Mouse (Mus musculus): ENCODE results near the gene Podnl1. TPM values are rescaled to one million over a fixed set of nuclear protein-coding genes. Genes with fewer than 3 reads are reported as not detected.
A peak's percentile ranks its signal among the peaks of the same experiment; 100 is the strongest.

Podnl1 gene
- polyA plus RNA-seq (2016; fragmentation: Nextera tagmentation; extraction: Ambion mirVana), result 0.28 and 0.37 TPM in 2 replicates

- Histone ChIP-seq H3K4me1 (no peaks in the 10 kb centered on the region), H3K4me3 (no peak within 1 kb of the TSS), H3K9me3 (no peaks in the 10 kb centered on the region), H3K9ac (no peak within 1 kb of the TSS), H3K27me3 (replicated peaks) (0 out of 2 replicates have a peak, but pooled peaks cover 2% of the 10 kb centered on the region), H3K27ac (no peak within 1 kb of the TSS), H3K4me2 (replicated peaks) (no peak within 1 kb of the TSS), H3K36me3 (no peaks in the 10 kb centered on the region)
- ATAC-seq (ENCODE audit: low FRiP score, low read depth), result no peak
- WGBS, result 71% methylated on average over 9 of the region's 9 CpGs
These were observed at the start of gene Podnl1 for GRCm38 (mm10) chr8:84125656-84126055. Podnl1 (plus strand) TSS chr8:84125989.

DNA sequence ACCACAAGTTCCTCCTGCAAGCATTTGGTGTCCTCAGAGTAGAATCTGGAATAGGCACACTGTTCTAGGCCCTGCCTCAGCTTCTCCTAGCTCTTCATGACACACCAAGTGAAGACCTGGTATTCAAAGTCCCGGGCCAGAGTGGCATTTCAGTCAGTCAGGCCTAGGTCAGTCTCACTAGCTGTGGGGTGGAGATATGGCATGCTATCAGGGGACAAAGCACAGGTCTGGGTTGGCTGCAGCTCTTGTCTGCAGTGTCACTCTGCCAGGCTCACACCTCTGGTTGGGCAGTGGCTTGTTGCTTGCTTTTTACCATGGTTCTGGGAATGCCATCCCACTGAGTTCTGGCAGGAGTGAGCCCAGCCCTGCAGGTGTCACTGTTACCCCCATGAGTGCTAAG is 49.4 kb upstream of the Podnl1 start:
- no peak overlapping the region for H3K4me2 ChIP-seq (replicated peaks)
- no peak for ATAC-seq (ENCODE audit: low FRiP score, low read depth)
- H3K9ac ChIP-seq, result no peak overlapping the region
- no peaks in the 10 kb centered on the region for H3K9me3 ChIP-seq
- WGBS, result 84% methylated on average over 1 of the region's 1 CpGs
- no peak overlapping the region for H3K4me3 ChIP-seq
- H3K27me3 ChIP-seq (replicated peaks), result no peaks in the 10 kb centered on the region
- H3K27ac ChIP-seq, result no peak overlapping the region
- H3K4me1 ChIP-seq, result peaks cover 26% of the 10 kb centered on the region
- H3K36me3 ChIP-seq, result peaks cover 41% of the 10 kb centered on the region

GRCm38 (mm10) chr8:84076849-84077248 is 48.9 kb upstream of the Podnl1 start:
- Histone ChIP-seq H3K27me3 (replicated peaks) (no peaks in the 10 kb centered on the region), H3K9me3 (no peaks in the 10 kb centered on the region), H3K4me3 (no peak overlapping the region), H3K4me1 (peaks cover 21% of the 10 kb centered on the region), H3K9ac (no peak overlapping the region), H3K4me2 (replicated peaks) (no peak overlapping the region), H3K27ac (no peak overlapping the region), H3K36me3 (peaks cover 41% of the 10 kb centered on the region)
- 80% methylated on average over 3 of the region's 3 CpGs for WGBS
- ATAC-seq (ENCODE audit: low FRiP score, low read depth), result no peak

DNA sequence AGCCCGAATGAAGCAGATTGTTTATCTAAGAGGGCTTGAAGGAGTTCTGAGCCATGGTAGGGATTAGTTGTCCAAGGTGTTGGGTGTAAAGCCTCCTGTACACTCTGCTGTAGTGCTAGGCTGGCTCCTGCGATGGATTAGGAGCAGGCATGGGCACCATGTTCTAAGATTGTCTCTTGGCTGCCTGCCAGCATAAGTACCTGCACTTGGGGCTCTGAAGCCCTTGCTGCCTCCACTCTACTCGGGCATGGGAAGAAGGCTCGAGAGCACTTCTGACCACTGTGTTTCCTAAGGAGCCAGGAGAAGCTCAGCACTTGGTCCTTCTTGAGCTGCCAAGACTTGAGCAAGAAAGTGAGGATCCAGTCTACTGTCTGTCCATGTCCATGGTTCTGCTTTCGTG is 46.6 kb upstream of the Podnl1 start:
- 94% methylated on average over 5 of the region's 5 CpGs for WGBS
- H3K27ac ChIP-seq, result no peak overlapping the region
- H3K4me3 ChIP-seq, result no peak overlapping the region
- peaks cover 63% of the 10 kb centered on the region for H3K36me3 ChIP-seq
- no peaks in the 10 kb centered on the region for H3K27me3 ChIP-seq (replicated peaks)
- H3K4me1 ChIP-seq, result peaks cover 2% of the 10 kb centered on the region; the same call in 1 of the 2 replicates
- no peak for ATAC-seq (ENCODE audit: low FRiP score, low read depth)
- H3K9ac ChIP-seq, result no peak overlapping the region
- no peaks in the 10 kb centered on the region for H3K9me3 ChIP-seq
- no peak overlapping the region for H3K4me2 ChIP-seq (replicated peaks)

- H3K27ac ChIP-seq, result no peak overlapping the region
- no peaks in the 10 kb centered on the region for H3K9me3 ChIP-seq
- peaks cover 75% of the 10 kb centered on the region for H3K36me3 ChIP-seq
- H3K4me2 ChIP-seq (replicated peaks), result no peak overlapping the region
- H3K27me3 ChIP-seq (replicated peaks), result no peaks in the 10 kb centered on the region
- WGBS, result 26% methylated on average over 8 of the region's 8 CpGs
- no peak overlapping the region for H3K4me3 ChIP-seq
- peaks cover 9% of the 10 kb centered on the region for H3K4me1 ChIP-seq
- H3K9ac ChIP-seq, result no peak overlapping the region
- ATAC-seq (ENCODE audit: low FRiP score, low read depth), result no peak; the same call in 1 of the 2 replicates
These were observed 42.0 kb upstream of the Podnl1 start for GRCm38 (mm10) chr8:84083829-84084241.

DNA sequence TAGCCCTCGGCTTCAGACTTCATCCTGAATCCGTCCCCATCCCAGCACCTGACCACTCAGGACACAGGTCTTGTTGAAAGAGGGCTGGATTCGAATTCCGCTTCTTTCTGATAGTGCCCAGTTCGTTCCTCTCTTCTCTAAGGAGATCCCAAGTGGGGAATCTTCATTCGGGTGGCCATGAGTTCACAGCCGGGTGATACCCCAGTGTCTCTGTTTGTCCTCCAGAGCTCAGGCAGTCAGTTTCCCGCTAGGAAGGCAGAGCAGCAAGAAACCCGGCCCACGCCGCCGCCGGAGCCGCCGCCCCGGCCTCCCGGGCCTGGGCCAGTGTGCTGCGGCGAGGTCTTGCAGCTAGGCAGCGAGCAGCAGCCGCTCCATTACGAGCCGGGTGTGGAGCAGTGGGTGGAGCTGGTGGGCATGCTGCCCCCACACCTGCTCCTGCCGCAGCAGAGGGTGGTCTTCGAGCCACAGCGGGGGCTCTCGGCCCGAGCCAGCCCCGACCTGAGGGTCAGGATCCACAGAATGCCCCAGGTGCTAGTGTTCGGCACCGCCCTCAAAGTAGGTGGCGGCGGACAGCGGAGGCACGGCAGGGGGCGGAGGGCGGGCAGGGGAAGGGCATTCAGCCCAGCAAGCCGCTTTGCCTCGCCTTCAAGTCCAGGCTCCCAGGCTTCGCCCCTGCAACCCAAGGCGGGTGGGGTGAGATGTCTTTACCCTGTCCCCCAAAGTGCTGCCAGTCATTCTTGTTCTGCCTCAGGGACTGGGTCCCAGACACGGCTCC is 41.3 kb upstream of the Podnl1 start:
- Histone ChIP-seq H3K4me2 (replicated peaks) (peak overlapping the region; percentile 31; the same call in 1 of the 2 replicates), H3K9me3 (no peaks in the 10 kb centered on the region), H3K27ac (no peak overlapping the region), H3K4me3 (no peak overlapping the region), H3K27me3 (replicated peaks) (no peaks in the 10 kb centered on the region), H3K36me3 (peaks cover 77% of the 10 kb centered on the region), H3K4me1 (peaks cover 9% of the 10 kb centered on the region), H3K9ac (peak overlapping the region; percentile 42; the same call in 1 of the 2 replicates)
- ATAC-seq (ENCODE audit: low FRiP score, low read depth), result 0 out of 2 replicates have a peak, but pooled peaks have one; percentile 43
- WGBS, result 34% methylated on average over 42 of the region's 42 CpGs

- Histone ChIP-seq H3K4me2 (replicated peaks) (no peak overlapping the region), H3K9ac (no peak overlapping the region), H3K9me3 (no peaks in the 10 kb centered on the region), H3K27me3 (replicated peaks) (no peaks in the 10 kb centered on the region), H3K36me3 (peaks cover 84% of the 10 kb centered on the region), H3K4me3 (no peak overlapping the region), H3K4me1 (peaks cover 9% of the 10 kb centered on the region), H3K27ac (no peak overlapping the region)
- 89% methylated on average over 7 of the region's 7 CpGs for WGBS
- ATAC-seq (ENCODE audit: low FRiP score, low read depth), result no peak
These were observed 38.6 kb upstream of the Podnl1 start for GRCm38 (mm10) chr8:84087156-84087555.

- no peak overlapping the region for H3K4me3 ChIP-seq
- H3K9ac ChIP-seq, result no peak overlapping the region
- no peak overlapping the region for H3K27ac ChIP-seq
- peaks cover 84% of the 10 kb centered on the region for H3K36me3 ChIP-seq
- whole genome bisulfite sequencing, result 94% methylated on average over 14 of the region's 14 CpGs
- no peaks in the 10 kb centered on the region for H3K27me3 ChIP-seq (replicated peaks)
- H3K4me2 ChIP-seq (replicated peaks), result no peak overlapping the region
- H3K4me1 ChIP-seq, result peaks cover 9% of the 10 kb centered on the region
- no peak for ATAC-seq (ENCODE audit: low FRiP score, low read depth)
- no peaks in the 10 kb centered on the region for H3K9me3 ChIP-seq
These were observed 38.0 kb upstream of the Podnl1 start for GRCm38 (mm10) chr8:84087821-84088220.

DNA sequence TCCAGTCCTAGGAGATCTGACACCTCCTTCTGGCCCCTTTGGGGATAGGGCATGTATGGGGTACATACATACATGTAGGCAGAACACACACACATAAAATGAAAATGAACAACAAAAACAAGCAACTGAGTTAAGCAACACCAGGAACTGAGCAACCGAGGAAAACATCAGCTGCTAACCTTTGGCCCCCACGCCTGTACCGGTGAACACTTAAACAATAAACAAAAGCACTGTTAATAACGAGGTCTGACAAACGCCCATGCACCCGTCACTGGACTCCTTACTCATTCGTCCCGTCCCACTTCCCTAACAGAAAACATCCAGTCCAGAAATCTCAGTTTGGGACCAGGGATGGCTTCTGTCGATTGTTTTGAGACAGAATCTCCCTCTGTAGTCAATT is 36.5 kb upstream of the Podnl1 start:
- 87% methylated on average over 9 of the region's 9 CpGs for WGBS
- no peak overlapping the region for H3K4me2 ChIP-seq (replicated peaks)
- no peak for ATAC-seq (ENCODE audit: low FRiP score, low read depth)
- no peaks in the 10 kb centered on the region for H3K9me3 ChIP-seq
- no peak overlapping the region for H3K27ac ChIP-seq
- no peak overlapping the region for H3K9ac ChIP-seq
- H3K4me1 ChIP-seq, result peaks cover 6% of the 10 kb centered on the region
- peaks cover 85% of the 10 kb centered on the region for H3K36me3 ChIP-seq
- H3K4me3 ChIP-seq, result no peak overlapping the region
- H3K27me3 ChIP-seq (replicated peaks), result no peaks in the 10 kb centered on the region

DNA sequence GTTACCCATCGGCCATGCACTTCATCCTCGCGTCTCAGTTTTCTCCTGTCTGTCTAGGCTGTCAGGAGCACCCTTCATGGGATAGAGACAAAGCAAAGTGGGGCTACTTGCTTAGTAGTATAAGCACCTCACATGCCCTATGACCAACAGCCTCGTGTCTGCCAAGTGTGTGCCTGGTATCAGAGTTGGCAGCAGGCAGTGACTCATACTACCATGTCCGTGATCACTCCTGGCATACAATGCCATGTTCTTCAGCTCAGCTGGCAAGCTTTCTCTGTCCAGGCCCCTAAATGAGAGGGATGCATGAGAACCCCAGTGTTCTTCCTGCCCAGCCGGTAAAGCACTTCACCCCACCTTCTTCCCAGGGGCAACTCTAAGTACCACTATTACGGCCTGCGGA is 35.2 kb upstream of the Podnl1 start:
- H3K36me3 ChIP-seq, result peaks cover 94% of the 10 kb centered on the region
- 88% methylated on average over 8 of the region's 8 CpGs for WGBS
- no peak for ATAC-seq (ENCODE audit: low FRiP score, low read depth)

GRCm38 (mm10) chr8:84096061-84096460 is 29.7 kb upstream of the Podnl1 start:
- Histone ChIP-seq H3K4me3 (no peak overlapping the region), H3K36me3 (peaks cover 87% of the 10 kb centered on the region), H3K27me3 (replicated peaks) (no peaks in the 10 kb centered on the region), H3K9ac (no peak overlapping the region), H3K27ac (no peak overlapping the region), H3K4me2 (replicated peaks) (no peak overlapping the region), H3K4me1 (no peaks in the 10 kb centered on the region), H3K9me3 (no peaks in the 10 kb centered on the region)
- ATAC-seq (ENCODE audit: low FRiP score, low read depth), result no peak
- 72% methylated on average over 8 of the region's 8 CpGs for WGBS

More for the DNA sequence above, 35.2 kb upstream of the Podnl1 start:
- H3K9ac ChIP-seq, result no peak overlapping the region
- no peaks in the 10 kb centered on the region for H3K27me3 ChIP-seq (replicated peaks)
- H3K27ac ChIP-seq, result no peak overlapping the region
- H3K4me2 ChIP-seq (replicated peaks), result no peak overlapping the region
- no peaks in the 10 kb centered on the region for H3K9me3 ChIP-seq
- H3K4me3 ChIP-seq, result no peak overlapping the region
- no peaks in the 10 kb centered on the region for H3K4me1 ChIP-seq

DNA sequence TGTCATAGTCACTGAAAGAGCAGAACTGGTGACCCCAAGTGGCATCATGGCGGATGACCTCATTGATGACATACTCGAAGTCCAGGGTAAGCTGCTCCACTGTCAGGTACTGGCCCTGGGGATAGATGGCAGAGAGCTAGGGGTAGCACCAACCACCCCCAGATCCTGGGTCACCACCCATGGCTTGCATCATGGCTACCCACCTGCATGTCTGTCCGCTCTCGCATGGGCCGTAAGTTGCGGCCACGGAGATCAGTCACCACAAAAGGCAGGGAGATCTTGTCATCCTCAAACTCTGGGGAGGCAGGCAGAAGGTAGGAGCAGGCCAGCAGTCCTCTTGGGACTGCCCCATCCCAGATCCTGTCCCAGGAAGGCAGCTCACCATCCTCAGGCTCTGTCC is 27.4 kb upstream of the Podnl1 start:
- Histone ChIP-seq H3K4me1 (peaks cover 15% of the 10 kb centered on the region), H3K4me2 (replicated peaks) (no peak overlapping the region), H3K27me3 (replicated peaks) (no peaks in the 10 kb centered on the region), H3K36me3 (peaks cover 82% of the 10 kb centered on the region), H3K4me3 (no peak overlapping the region), H3K9me3 (no peaks in the 10 kb centered on the region), H3K27ac (no peak overlapping the region; the same call in 1 of the 2 replicates), H3K9ac (no peak overlapping the region)
- 94% methylated on average over 7 of the region's 7 CpGs for WGBS
- no peak for ATAC-seq (ENCODE audit: low FRiP score, low read depth)

Data from neural tube, embryonic 12.5 days (tissue).